Mouse (Mus musculus): ENCODE data around the gene Slitrk4.

The Slitrk4 gene

DNA sequence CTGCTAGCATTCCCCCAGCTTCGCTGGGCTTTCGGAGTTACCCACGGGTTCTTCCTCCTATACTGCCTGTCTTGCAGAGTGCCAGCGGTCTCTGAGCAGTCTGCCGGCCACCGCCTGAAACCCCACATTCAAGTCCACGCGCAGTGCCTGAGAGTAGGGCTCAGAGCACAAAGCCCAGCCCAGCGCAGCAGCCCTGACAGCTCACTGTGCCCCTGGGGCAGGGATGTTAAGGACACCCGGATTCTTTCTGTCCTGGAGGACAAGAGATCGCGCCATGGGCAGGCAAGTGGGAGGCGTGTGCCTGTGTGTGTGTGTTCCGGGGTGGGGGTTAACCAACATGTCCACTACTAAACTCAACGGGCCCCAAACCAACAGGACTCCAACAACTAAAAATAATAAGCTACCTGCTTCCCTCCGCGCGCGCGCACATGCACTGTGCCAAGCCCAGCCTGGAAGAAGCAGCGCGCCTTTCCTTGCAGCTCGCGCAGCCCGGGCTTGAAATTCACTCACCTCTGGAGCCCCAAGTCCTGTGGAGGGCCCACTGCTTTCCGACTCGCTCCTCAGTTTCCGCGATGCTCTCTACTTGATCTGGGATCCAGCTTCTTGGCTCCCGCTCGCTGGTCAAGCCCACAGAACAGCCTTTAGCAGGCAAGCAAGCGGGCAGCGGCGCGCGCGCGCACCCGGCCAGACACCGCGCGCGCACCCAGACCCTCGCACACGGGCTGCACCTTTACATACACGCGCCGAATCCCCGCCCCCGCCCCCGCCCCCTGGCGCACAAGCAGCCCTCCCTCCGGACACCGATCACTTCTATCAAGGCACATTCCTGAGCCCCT is at the start of gene Slitrk4:
Gene Slitrk4, minus strand, starts transcription at position 707 of the 836 bp plus-strand sequence.
- no peak for DNase-seq (ENCODE audit: extremely low read depth, low read depth, low spot score)

DNA sequence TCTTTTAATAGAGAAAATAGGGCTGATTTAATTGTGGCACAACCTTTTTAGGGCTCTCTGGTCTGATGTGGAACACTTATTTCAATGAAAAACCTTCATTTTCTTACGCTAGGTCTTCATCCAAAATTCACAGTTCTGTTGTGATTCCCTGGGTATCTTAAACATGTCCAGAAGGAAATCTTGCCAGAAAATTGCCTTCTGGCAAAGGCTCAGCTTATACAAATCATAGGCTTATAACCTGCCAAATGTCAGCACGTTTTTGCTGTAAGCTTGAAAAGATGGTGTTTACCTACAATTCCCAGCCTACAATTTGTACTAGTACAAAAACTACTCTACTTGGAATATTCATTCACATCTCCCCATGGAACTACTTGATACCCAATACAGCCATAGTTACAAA is 42.7 kb upstream of the Slitrk4 start:
- no peak for DNase-seq (ENCODE audit: extremely low read depth, low read depth, low spot score)

DNA sequence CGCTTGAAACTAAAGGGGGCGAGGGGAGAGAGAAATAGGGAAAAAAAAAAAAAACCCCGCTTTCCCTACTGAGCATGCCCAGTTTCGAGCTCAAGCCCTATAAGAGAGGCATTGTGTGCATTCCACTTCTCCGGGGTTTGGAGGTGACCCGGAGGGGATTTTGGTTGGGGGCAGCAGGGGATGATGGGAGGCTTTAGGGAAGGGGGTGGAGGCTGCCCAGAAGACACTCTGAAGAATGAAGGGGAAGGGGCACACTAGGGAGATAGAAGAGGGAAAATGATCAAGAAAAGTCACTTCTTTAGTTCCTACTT is 1.1 kb upstream of the Slitrk4 start:
- no peak for DNase-seq (ENCODE audit: extremely low read depth, low read depth, low spot score)

DNA sequence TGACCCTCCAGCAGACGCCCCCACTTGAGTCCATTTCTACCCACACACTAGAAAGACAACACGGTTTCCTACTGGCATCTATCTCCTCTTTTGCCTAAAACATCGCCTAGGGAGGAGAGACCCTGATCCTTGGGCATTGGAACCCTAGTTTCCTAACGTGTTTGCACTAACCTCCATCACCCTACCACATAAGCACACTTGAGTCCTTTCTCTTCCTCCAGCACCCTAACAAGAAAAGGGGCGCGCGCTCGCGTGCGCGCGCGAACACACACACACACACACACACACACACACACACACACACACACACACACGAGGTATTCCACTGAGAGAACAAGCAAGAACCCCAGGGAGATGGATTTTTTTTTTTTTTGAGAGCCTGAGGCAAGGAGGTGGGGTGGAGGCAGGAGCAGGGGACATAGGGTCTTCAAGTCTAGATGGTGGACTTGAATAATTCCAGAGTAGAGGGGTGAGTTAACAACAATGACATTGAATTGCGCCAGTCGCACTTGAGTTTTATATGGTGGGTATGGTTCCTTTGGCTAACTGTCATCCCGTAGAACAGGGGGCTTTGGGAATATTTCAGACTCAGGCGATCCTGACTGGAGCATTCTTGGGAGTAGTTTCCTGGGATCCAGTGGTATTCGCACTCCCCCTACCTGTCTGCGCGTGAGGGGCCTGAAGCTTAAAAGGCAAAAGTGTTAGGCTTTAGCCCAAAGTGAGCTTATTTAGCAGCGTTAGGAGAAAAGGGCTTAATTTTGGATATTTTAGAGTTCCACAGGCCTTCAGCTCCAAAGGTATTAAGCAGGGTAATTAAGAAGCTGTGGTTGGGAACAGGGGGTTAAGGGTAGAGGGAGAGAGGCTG is 562 bp upstream of the Slitrk4 start:
- no peak for DNase-seq (ENCODE audit: extremely low read depth, low read depth, low spot score)

DNA sequence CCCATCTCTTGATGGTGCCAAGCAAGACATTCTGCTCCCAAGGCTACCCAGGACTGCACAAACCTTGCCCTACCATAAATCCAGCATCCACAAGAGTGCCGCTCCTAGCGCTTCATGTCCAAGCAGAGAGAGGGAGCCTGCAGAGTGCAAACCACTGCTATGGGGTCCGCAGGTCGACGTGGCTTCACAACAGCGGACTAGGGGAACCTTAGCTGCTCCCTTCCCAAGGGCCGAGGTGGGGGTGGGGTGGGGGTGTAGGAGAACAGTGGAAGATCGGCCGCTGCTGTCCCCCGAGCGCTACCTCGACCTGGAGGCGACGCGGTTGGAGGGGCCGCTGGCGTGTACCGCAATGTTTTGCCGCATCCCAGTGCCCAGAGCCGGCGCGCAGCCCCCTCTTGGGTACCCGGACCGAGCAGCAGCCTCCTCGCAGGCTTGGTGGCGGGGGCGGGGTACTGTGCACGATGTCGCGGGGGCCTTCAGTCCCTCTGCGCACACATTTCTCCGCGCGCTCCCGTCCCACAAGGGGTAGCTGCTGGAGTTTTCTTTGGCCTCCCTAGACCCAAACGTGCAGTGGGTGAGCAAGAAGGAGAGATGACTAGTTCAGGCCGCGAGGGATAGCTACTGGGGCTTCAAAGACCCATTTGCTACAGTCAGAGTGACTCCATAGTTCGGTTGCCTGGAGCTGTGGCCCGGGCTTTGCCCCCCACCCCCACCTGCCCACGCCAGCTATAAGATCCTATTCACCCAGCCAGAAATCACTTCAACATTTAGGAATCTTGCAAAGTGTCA is 1.1 kb downstream of the Slitrk4 start:
- DNase-seq (ENCODE audit: extremely low read depth, low read depth, low spot score): no peak

DNA sequence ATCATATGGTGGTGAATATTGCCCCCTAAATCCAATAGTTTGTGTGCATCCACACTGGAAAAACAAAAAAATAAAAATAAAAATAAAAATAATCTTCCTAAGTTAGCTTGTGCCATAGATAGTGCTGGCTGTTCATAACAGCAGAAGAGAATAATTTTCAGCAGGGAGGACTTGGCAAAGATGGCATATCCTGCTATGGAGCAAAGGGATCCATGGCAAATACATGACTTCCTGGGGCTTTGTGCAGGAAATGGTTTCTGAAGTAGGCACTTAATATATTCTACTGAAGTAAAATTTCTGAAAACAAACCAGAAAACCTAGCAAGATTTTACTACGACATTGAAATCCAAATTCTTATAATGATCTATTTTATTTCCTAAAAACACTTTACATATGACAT is 13.3 kb downstream of the Slitrk4 start:
- no peak for DNase-seq (ENCODE audit: extremely low read depth, low read depth, low spot score)
